Mouse (Mus musculus) lung, adult 2 months (tissue): Measurements from ENCODE around the gene Adgrf2.

Experiments used
- CTCF ChIP-seq: fragments of 200-500 bp; IDR thresholded peaks from 2 replicates; pipeline ENCODE4 v1.5.1; 2011; ENCODE audit warnings: mild to moderate bottlenecking, low read length, control low read depth; ENCODE audit not compliant: insufficient read depth
- POLR2A ChIP-seq: fragments of 200-500 bp; IDR thresholded peaks from 2 replicates; pipeline ENCODE4 v1.6.1; 2011; ENCODE audit warnings: low read depth, mild to moderate bottlenecking, control low read depth, low read length, borderline replicate concordance; ENCODE audit errors: extremely low read depth

- TF ChIP-seq POLR2A (no peak), CTCF (no peak)
These were observed 844 bp upstream of the Adgrf2 start for GRCm38 (mm10) chr17:42742823-42743222.
